Mouse (Mus musculus): ENCODE results near the gene Bpifb2. TPM values are rescaled to one million over a fixed set of nuclear protein-coding genes. Genes with fewer than 3 reads are reported as not detected.

The Bpifb2 gene
- polyA plus RNA-seq, 1 experiment from 2014 or later: not detected

DNA sequence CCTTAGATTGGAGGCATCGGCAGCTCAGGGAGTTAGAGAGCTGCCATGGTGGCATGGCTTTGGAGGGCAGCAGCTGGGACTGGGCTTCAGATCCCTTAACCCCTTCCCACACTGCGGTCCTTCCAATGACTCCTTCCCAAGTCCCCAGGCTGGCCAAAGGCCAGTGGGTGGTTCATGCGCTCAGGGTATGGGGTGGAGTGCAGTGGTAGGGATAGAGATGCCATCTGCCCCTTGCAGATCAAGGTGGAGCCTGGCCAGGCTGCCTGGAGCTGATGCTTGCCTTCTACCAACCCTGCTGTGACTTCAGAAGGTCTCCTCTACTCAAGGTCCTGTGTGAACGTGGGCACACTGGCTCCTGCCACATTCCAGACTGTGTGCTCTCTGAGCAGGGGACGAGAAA is 24.3 kb downstream of the Bpifb2 start:
- Histone ChIP-seq H3K27ac (ENCODE audit: low read depth) (no peak overlapping the region), H3K36me3 (ENCODE audit: insufficient read depth) (no peaks in the 10 kb centered on the region), H3K4me1 (ENCODE audit: insufficient read depth) (no peaks in the 10 kb centered on the region), H3K4me3 (ENCODE audit: low read depth, low read length) (no peak overlapping the region), H3K27me3 (ENCODE audit: insufficient read depth, low read length) (no peaks in the 10 kb centered on the region), H3K9me3 (ENCODE audit: low read depth, low read length) (no peaks in the 10 kb centered on the region), H3K4me2 (no peak overlapping the region), H3K9ac (no peak overlapping the region)
- ATAC-seq (ENCODE audit: insufficient read depth) (no peak), DNase-seq (no peak)
- WGBS: 74% methylated on average over 5 of the region's 5 CpGs
- no peak for TF ChIP-seq CTCF (IDR thresholded peaks at IDR 0.05; ENCODE audit: low read depth)

DNA sequence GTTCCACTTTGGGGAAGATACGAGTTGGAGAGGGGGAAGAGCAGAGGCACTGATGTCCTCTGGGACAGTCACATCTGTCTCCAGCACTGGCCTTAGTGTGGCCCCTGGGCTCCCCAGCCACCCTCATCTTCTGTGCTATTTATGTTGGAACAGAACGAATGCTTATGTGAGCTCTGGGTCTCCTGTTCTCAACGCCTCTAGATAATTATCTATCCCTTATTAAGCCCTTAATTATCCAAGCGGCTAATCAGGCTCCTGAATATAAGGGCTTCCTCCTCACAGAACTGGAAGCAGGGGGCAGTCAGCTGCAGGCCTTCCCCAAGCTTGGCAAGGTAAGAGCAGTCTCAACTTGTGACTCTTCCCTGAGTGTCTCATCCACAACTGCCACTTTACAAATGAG is 25.2 kb downstream of the Bpifb2 start, which contains the start of gene Bpifb6:
Gene Bpifb6 (plus strand): TSS at position 301 of the 400 bp plus-strand sequence.
- Histone ChIP-seq H3K9me3 (ENCODE audit: low read depth, low read length) (no peaks in the 10 kb centered on the region), H3K27ac (ENCODE audit: low read depth) (no peak within 1 kb of the TSS), H3K4me2 (no peak within 1 kb of the TSS), H3K27me3 (ENCODE audit: insufficient read depth, low read length) (no peaks in the 10 kb centered on the region), H3K36me3 (ENCODE audit: insufficient read depth) (no peaks in the 10 kb centered on the region), H3K4me3 (ENCODE audit: low read depth, low read length) (no peak within 1 kb of the TSS), H3K4me1 (ENCODE audit: insufficient read depth) (no peaks in the 10 kb centered on the region), H3K9ac (no peak within 1 kb of the TSS)
- TF ChIP-seq CTCF (IDR thresholded peaks at IDR 0.05; ENCODE audit: low read depth): no peak
- no peak for ATAC-seq (ENCODE audit: insufficient read depth)
- no peak for DNase-seq
- 69% methylated on average over 4 of the region's 4 CpGs for WGBS

DNA sequence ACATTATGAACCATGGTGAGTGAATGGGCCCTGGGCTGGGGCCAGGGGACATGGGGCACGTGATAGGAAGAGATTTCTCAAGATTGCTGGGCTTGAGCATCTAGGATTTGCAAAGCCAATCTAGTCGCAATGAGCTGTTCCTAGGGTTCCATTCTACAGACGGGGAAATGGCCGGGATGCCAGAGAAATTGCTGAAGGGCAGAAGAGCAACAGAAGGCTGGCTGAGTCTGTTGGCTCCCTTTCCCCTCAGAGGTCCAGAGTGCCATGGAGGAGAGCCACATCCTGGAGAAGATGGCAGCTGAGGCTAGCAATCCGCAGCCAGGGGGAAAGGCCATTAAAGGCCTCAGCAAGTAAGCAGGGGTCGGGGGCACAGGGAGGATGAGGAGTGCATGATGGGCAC is 27.9 kb downstream of the Bpifb2 start:
- H3K9me3 ChIP-seq (ENCODE audit: low read depth, low read length): no peaks in the 10 kb centered on the region
- TF ChIP-seq CTCF (IDR thresholded peaks at IDR 0.05; ENCODE audit: low read depth): no peak
- H3K27ac ChIP-seq (ENCODE audit: low read depth): no peak overlapping the region
- no peaks in the 10 kb centered on the region for H3K4me1 ChIP-seq (ENCODE audit: insufficient read depth)
- no peaks in the 10 kb centered on the region for H3K36me3 ChIP-seq (ENCODE audit: insufficient read depth)
- no peaks in the 10 kb centered on the region for H3K27me3 ChIP-seq (ENCODE audit: insufficient read depth, low read length)
- no peak overlapping the region for H3K4me3 ChIP-seq (ENCODE audit: low read depth, low read length)
- DNase-seq: no peak
- no peak overlapping the region for H3K9ac ChIP-seq
- no peak for ATAC-seq (ENCODE audit: insufficient read depth)
- WGBS: 80% methylated on average over 6 of the region's 6 CpGs
- no peak overlapping the region for H3K4me2 ChIP-seq

DNA sequence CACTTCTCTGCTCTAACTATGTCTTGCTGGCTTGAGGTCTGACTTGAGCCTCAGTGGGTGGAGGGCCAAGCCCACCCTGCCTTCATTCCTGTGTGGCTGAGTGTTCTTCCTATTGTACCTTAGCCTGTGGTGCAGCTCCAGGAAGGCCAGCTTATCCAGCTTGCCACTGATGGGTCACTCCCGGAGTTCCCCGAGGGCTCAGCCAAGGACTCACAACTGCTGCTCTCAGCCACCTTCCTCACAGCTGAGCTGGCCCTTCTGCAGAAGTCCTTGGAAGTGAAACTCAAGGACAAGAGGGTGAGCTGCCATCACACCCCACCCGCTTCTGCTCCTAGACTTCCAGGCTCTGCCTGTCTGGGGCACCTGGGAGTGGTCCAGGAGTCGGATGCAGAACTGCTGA is 31.8 kb downstream of the Bpifb2 start:
- no peaks in the 10 kb centered on the region for H3K27me3 ChIP-seq (ENCODE audit: insufficient read depth, low read length)
- no peak overlapping the region for H3K9ac ChIP-seq
- DNase-seq (no peak), ATAC-seq (ENCODE audit: insufficient read depth) (no peak)
- no peaks in the 10 kb centered on the region for H3K4me1 ChIP-seq (ENCODE audit: insufficient read depth)
- WGBS: 85% methylated on average over 4 of the region's 4 CpGs
- TF ChIP-seq CTCF (IDR thresholded peaks at IDR 0.05; ENCODE audit: low read depth): no peak
- no peak overlapping the region for H3K27ac ChIP-seq (ENCODE audit: low read depth)
- no peak overlapping the region for H3K4me2 ChIP-seq
- H3K9me3 ChIP-seq (ENCODE audit: low read depth, low read length): no peaks in the 10 kb centered on the region
- no peaks in the 10 kb centered on the region for H3K36me3 ChIP-seq (ENCODE audit: insufficient read depth)
- no peak overlapping the region for H3K4me3 ChIP-seq (ENCODE audit: low read depth, low read length)

DNA sequence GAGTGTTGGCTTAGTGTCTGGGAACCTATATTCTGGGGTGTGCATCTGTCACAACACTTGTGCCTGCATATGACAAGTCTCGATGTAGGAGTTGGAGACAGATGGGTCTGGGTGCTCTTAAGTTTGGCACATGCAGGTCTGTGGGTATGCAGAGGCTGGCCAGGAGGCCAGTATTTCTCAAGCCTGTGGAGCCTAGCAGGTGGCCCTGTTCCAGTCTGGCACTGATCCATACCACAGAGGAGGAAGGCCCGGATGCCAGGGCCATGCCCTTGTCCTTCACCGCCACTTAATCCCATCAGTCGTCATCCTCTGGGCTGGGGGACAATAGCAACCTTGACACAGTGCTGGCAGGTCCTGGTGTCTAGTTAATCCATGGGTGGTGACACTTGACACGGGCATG is 39.3 kb downstream of the Bpifb2 start:
- DNase-seq: no peak
- H3K4me1 ChIP-seq (ENCODE audit: insufficient read depth): no peaks in the 10 kb centered on the region
- no peaks in the 10 kb centered on the region for H3K9me3 ChIP-seq (ENCODE audit: low read depth, low read length)
- TF ChIP-seq CTCF (IDR thresholded peaks at IDR 0.05; ENCODE audit: low read depth): no peak
- H3K9ac ChIP-seq: no peak overlapping the region
- H3K36me3 ChIP-seq (ENCODE audit: insufficient read depth): no peaks in the 10 kb centered on the region
- WGBS: 57% methylated on average over 5 of the region's 5 CpGs
- no peak overlapping the region for H3K27ac ChIP-seq (ENCODE audit: low read depth)
- H3K4me3 ChIP-seq (ENCODE audit: low read depth, low read length): no peak overlapping the region
- no peak overlapping the region for H3K4me2 ChIP-seq
- H3K27me3 ChIP-seq (ENCODE audit: insufficient read depth, low read length): no peaks in the 10 kb centered on the region
- no peak for ATAC-seq (ENCODE audit: insufficient read depth)

DNA sequence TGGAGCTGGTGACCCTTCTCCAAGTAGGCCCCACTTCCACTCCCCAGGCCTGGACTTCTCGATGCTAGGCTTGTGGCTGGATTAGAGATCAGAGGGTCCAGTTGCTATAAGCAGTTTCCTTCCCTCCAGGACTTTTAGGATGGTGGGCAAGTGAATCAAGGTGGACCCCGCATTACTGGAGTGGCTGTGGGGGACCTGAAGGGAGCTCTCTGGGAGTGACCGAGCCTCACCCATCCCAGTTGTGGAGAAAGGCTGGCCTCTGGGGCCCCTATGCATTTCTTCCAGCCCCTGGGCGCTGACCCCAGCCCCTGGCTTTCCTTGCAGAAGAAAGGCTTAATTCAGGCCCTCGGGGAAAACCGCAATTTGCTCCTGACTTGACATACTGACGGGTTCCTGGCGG is 43.1 kb downstream of the Bpifb2 start, which contains the start of gene Bpifb3:
Gene Bpifb3 (plus strand): TSS at position 301 of the 400 bp plus-strand sequence.
- TF ChIP-seq CTCF (IDR thresholded peaks at IDR 0.05; ENCODE audit: low read depth): no peak
- H3K9me3 ChIP-seq (ENCODE audit: low read depth, low read length): no peaks in the 10 kb centered on the region
- no peak within 1 kb of the TSS for H3K4me2 ChIP-seq
- WGBS: 70% methylated on average over 8 of the region's 8 CpGs
- H3K36me3 ChIP-seq (ENCODE audit: insufficient read depth): no peaks in the 10 kb centered on the region
- DNase-seq (no peak), ATAC-seq (ENCODE audit: insufficient read depth) (no peak)
- H3K9ac ChIP-seq: no peak within 1 kb of the TSS
- no peaks in the 10 kb centered on the region for H3K27me3 ChIP-seq (ENCODE audit: insufficient read depth, low read length)
- H3K4me3 ChIP-seq (ENCODE audit: low read depth, low read length): no peak within 1 kb of the TSS
- H3K4me1 ChIP-seq (ENCODE audit: insufficient read depth): no peaks in the 10 kb centered on the region
- H3K27ac ChIP-seq (ENCODE audit: low read depth): no peak within 1 kb of the TSS

DNA sequence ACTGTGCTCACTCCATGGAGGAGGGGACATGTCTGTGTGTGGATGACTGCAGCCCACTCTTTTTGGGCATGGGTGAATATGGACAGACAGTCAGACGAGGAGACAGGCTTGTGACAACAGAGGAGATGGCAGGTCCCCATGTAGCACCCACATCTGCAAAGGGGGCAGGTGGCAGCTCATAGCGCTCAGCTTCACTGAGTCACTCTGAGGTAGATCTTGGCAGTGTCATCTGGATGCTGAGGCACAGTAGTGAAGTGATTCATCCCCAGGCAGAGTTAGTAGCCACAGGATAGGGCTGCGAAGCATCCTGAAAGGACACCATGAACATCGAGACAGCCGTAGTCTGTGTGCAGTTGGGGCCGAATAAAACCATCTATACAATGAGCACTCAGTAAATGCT is 46.4 kb downstream of the Bpifb2 start:
- ATAC-seq (ENCODE audit: insufficient read depth): no peak
- Histone ChIP-seq H3K36me3 (ENCODE audit: insufficient read depth) (no peaks in the 10 kb centered on the region), H3K4me2 (no peak overlapping the region), H3K27me3 (ENCODE audit: insufficient read depth, low read length) (no peaks in the 10 kb centered on the region), H3K27ac (ENCODE audit: low read depth) (no peak overlapping the region), H3K9me3 (ENCODE audit: low read depth, low read length) (no peaks in the 10 kb centered on the region), H3K9ac (no peak overlapping the region), H3K4me1 (ENCODE audit: insufficient read depth) (no peaks in the 10 kb centered on the region), H3K4me3 (ENCODE audit: low read depth, low read length) (no peak overlapping the region)
- 86% methylated on average over 6 of the region's 6 CpGs for WGBS
- DNase-seq: no peak
- TF ChIP-seq CTCF (IDR thresholded peaks at IDR 0.05; ENCODE audit: low read depth): no peak

DNA sequence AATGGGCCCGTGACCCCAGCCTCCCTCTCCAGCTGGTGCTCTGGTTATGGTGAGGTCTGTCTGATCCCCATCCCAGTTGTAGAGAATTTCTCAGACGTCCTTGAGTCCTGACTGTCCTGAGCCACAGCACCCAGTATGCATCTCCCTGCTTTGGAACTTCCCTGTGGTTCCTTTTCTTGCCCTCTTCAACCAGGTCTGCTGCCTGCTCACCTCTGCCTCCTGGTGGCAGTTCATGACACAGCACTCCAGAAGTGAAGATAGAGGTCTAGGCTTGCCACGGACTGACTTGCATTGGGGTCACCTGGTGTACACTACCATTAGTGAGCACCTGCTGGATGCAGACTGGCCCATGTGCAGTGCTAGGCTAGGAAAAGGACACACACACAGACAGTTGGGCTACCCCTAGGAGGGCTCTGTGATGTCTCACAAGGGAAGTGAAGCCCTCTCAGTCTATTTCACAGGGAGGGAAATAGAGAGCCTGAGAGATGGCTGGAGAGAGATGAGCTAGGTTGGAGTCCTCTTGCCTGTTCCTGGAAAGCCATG is 55.1 kb downstream of the Bpifb2 start:
- no peak for ATAC-seq (ENCODE audit: insufficient read depth)
- WGBS: 40% methylated on average over 3 of the region's 3 CpGs
- Histone ChIP-seq H3K4me3 (ENCODE audit: low read depth, low read length) (no peak overlapping the region), H3K9me3 (ENCODE audit: low read depth, low read length) (no peaks in the 10 kb centered on the region), H3K36me3 (ENCODE audit: insufficient read depth) (no peaks in the 10 kb centered on the region), H3K27me3 (ENCODE audit: insufficient read depth, low read length) (no peaks in the 10 kb centered on the region), H3K4me2 (no peak overlapping the region), H3K4me1 (ENCODE audit: insufficient read depth) (no peaks in the 10 kb centered on the region), H3K9ac (no peak overlapping the region), H3K27ac (ENCODE audit: low read depth) (no peak overlapping the region)
- peak; percentile 72 for DNase-seq
- peak; percentile 95 for TF ChIP-seq CTCF (IDR thresholded peaks at IDR 0.05; ENCODE audit: low read depth)
